Mouse (Mus musculus) testis, adult 2 months (tissue): Measurements from ENCODE around the gene Naga.

Experiments used
- CTCF ChIP-seq: fragments of 200-500 bp; IDR thresholded peaks from 2 replicates; pipeline ENCODE4 v1.5.1; 2012; ENCODE audit warnings: low read depth, mild to moderate bottlenecking, inconsistent platforms, low read length, moderate library complexity; ENCODE audit not compliant: control insufficient read depth, insufficient read depth, insufficient replicate concordance
- POLR2A ChIP-seq: fragments of 200-500 bp; IDR thresholded peaks from 2 replicates; pipeline ENCODE4 v1.6.1; 2012; ENCODE audit warnings: low read depth, mild to moderate bottlenecking, inconsistent platforms, low read length, moderate library complexity; ENCODE audit not compliant: control insufficient read depth

DNA sequence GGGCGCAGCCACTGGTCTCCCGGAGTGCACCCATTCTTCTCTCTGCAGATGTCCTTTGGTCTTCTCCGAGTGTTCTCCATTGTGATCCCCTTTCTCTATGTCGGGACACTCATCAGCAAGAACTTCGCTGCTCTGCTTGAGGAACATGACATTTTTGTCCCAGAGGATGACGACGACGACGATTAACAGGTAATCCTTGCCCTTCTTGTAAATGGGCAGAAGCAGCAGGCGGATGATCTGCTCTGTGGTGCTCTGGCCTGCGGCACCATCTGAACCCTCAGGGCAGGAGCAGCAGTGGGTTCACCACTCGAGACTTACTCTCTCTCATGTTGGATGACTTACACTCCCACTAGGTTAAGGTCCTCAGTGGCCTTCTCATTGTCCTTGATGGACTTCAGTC, 9.1 kb upstream of the Naga start:
- TF ChIP-seq POLR2A (no peak), CTCF (no peak)
